Mouse (Mus musculus) cortical plate, adult 2 months (tissue): Measurements from ENCODE around the gene Vldlr.

Source experiments
- CTCF ChIP-seq: fragments of 200-500 bp; IDR thresholded peaks from 2 replicates; pipeline ENCODE4 v1.5.1; 2011; ENCODE audit warnings: mild to moderate bottlenecking, control low read depth, low read length; ENCODE audit not compliant: insufficient read depth; ENCODE audit errors: extremely low read depth
- POLR2A ChIP-seq: fragments of 200-500 bp; IDR thresholded peaks from 2 replicates; pipeline ENCODE4 v1.6.1; 2011; ENCODE audit warnings: mild to moderate bottlenecking, low read length, control low read depth; ENCODE audit not compliant: insufficient read depth; ENCODE audit errors: extremely low read depth

GRCm38 (mm10) chr19:27239913-27240312, 23.6 kb downstream of the Vldlr start:
- TF ChIP-seq POLR2A, result no peak
- TF ChIP-seq CTCF, result no peak
